Mouse (Mus musculus) kidney, adult 18-20 months (tissue): ENCODE measurements around the gene Raet1d.
A peak's percentile ranks its signal among the peaks of the same experiment; 100 is the strongest.
"Not testable (repeated sequence)": the region's sequence is repeated elsewhere in the genome, so short reads cannot be mapped to it uniquely, and the experiment has no call there.

Experiments
- DNase-seq: peaks from one replicate; pipeline ENCODE4 v3.0.0; 2021

Gene Raet1d

DNA sequence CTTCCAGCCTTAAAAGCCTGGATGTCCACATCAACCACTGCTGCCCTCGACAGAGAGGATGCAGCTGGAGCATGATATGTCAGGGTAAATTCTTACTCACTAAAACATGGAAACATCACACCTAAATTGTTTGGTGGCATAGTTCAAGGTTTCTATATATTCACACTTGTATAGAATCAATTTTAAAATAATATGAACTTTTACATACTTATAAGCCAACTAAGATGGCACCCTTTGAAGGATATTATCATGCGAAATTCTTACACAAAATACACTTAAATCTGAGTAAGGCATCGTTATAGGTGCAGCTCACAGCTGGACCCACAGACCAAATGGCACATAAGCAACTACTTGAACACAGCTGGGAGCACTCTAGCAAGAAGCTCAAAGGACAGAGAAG, at the start of gene Raet1d:
Gene Raet1d (plus strand): TSS at position 301 of the 400 bp plus-strand sequence.
- DNase-seq = not testable (repeated sequence)

DNA sequence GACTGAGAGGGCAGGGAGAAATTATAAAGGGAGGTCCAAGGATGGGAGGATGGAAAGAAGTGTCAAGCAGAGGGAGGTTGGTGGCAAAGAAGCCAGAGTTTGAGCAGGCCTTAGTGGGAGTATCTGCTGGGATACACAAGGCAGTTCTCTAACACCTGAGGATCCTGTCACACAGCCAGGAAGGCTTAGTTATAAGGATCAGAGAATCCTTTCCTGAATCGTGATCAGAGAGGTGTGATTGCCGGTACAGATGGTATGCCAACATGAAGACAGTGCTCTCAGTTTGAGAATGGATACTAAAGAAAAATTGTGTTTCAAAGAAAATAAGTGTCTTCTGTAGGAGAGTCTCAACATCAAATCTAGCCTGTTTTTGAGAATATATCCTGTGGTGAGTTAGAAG, 37.5 kb upstream of the Raet1d start:
- no peak for DNase-seq

DNA sequence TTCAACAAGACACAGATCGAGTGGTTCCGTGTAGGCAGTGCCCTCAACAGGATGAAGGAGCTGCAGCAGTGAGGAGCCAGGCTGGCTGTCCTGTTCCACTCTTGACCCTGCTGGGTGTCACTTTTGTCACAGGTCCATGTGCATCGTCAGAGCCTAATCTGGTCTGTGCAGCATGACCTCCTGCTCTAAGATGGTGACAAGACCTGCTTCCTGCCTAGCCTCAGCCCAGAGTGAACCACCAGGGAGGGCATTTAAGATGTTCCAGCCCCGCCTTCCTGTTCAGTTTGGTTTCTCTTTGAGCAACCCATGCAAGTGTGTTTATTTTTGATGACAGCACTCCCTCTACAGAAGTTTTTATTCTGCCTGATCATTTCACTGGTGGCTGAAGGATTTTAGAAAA, 14.6 kb upstream of the Raet1d start:
- not testable (repeated sequence) for DNase-seq

DNA sequence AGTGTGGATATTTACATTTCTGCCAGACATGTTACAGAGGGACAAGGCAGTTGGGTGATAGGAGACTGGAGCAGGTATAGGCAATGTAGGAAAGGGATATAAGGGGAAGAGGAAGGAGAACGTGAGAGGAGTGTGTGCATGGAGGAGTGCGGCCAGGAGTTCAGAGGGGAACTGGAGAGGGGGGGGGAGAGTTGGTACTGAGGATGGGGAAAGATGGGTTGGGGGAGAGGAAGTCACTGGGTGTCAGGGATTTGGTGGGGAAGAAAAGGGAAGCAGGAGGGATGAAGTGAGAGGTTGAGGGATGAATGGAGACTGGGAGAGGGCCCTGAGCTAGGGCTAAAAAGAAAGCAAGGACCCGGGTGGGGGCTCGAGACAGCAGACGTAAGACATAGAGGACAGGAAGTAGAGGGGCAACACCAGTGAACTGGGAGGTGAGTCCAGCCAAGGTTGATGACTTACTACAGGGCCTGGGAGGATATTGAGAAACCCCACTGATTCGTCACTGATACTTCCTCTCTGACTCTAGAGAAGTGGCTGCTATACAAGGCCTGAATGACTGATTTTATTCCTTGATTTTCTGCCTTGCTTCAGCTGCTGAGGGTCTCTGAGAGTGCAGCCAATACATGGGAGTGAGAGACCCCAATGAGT, 6.7 kb upstream of the Raet1d start:
- not testable (repeated sequence) for DNase-seq

DNA sequence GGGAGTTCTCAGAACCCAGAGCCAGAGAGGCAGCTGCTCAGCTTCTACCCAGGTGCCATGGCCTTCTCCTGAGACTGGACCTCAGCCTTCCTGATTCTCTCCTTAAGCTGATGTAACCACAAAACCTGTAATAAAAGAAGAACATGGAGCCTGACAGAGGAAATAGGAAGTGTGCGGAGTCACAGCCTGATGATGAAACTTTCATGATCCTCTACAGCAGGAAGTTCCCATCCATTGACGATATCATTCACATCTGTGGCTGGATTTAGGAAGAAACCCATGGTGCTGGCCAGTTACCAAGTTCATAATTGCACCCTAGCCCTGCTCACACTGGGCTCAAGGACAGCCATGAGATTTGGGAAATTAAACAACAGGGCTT, 6.2 kb upstream of the Raet1d start:
- DNase-seq = not testable (repeated sequence)

DNA sequence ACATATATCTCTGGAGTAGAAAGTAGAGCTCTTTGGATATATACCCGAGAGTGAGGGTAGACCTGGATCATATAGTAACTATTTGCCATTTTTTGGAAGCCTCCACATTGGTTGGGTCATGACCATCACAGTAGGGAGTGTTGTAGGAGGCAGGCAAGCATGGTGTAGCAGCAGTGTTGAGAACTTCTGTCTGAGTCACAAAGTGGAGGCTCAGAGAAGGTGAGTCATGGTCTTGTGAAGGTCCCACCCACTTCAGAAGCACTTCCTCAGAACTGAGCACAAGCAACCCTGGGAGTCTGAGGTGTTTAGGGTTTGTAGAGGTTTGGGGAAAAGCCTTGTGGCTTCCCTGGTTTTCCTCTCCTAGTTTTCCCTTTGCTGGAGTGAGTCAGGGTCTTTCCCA, 3.0 kb upstream of the Raet1d start:
- not testable (repeated sequence) for DNase-seq

DNA sequence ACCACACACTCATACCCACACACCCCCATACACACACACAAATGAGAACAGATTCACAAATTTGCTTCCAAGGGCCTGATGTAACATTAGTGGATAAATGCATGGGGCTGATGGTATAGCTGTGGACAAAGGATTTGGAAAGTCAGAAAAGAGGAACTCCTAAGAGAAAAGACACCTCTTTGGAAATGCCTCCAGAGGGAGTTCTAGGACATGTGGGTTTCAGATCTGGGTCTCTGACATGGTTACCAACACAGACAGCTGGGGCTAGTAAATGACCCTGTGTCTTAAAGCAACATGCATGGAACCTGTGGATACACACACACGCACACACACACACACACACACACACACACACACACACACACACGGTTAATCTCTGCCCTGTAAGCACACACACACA, 605 bp downstream of the Raet1d start:
- not testable (repeated sequence) for DNase-seq

DNA sequence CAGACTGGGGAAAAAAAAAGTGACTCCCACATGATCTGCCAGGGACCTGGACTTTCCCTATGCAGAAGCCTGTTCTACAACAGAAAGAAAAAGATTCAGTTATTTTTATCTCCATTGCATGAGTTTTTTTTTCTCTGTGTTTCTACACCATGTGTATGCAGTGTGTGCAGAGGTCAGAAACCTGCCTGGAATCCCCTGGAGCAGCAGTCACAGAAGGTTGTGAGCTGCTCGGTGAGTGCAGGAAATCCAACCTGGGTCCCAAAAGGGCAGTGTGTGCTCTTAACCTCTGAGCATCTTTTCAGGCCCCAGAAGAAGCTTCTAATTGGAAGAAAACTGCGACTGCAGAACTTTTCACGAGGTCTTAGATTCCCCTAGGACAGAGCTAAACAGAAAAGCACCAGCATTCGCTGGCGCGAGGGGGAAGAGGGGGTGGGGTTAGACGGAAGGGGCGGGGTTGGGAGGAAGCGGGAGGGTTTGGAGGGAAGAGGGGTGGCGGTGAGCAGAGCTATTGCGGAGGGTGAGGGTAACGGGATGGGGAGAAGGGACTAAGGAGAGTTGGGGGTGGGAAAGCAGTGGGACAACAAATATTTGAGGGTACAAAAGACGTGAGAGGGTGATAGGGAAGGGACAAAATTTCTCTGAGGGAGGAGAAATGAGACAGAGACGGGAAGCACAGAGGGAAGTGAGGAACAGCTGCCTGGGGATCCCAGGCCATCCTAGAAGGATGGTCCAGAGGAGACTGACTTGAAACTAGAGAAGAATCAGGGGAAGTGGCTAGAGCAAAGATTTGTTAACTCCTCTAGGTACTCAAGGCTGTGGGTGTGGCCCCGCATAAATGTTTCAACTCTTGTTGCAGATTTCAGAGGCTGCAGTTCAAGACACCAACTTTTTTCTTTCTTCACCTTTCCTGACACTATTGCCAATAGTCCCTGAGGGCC, 1.3 kb downstream of the Raet1d start:
- not testable (repeated sequence) for DNase-seq

DNA sequence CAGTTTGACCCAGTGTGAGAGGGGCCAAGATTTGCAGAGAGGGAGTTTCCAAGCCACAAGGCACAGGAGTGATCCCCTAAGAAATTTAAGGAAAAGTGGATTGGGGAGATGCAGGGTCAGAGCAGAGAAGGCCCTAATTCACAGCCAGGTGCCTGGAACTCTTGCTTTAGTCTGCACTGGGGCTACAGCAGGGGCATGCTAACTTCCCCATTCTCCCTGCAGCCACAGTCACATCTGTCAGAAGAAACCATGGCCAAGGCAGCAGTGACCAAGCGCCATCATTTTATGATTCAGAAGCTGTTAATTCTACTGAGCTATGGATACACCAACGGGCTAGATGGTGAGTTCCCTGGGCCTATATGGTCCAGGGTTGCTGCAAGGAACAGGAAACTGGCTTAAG, 2.1 kb downstream of the Raet1d start:
- not testable (repeated sequence) for DNase-seq

DNA sequence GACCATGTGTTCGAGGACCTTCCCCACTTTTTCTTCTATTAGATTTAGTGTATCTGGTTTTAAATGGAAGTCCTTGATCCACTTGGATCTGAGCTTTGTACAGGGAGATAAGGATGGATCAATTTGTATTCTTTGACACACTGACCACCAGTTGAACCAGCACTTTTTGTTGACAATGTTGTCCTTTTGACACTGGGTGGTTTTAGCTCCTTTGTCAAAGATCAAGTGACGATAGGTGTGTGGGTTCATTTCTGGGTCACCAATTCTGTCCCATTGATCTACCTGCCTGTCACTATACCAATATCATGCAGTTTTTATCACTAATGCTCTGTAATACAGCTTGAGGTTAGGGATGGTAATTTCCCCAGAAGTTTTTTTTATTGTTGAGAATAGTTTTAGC, 4.6 kb downstream of the Raet1d start:
- not testable (repeated sequence) for DNase-seq

DNA sequence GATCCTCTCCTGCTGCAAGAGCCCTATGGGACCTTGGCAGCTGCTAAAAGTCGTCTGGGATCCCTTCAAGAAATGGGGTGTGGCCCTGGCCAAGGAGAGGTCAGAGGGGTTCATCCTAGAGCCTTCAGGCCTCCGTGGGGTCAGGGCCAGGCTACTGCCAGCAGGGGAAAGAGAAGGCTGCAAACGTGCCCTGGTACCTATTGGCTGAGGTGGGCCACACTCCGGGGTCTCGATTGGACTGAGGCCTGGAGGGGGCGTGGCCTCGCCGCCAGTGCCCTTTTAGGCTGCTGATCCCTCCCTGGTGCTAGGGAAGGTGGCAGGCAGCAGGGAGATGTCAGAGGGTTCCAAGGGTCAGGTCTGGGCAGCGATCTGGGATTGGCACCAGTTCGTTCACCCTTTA, 20.9 kb downstream of the Raet1d start:
- not testable (repeated sequence) for DNase-seq

DNA sequence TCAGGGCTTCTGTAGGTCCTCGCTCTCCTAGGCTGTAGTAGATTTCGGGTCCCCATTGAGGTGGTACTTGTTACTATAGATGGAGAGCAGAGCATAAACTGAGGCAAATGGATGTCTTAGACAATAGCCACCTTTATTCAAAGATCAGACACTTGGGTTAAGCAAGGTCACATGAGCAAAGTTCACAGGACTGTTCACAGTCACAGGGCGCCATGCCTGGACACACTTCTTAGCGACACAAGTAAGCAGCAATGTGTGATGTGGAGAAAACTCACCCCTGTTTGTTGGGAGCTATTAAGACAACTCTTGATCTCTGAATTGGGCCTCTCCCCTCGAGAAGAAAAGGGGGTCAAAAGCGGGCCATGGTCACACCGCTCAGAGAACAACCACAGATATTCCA, 29.8 kb downstream of the Raet1d start:
- not testable (repeated sequence) for DNase-seq

DNA sequence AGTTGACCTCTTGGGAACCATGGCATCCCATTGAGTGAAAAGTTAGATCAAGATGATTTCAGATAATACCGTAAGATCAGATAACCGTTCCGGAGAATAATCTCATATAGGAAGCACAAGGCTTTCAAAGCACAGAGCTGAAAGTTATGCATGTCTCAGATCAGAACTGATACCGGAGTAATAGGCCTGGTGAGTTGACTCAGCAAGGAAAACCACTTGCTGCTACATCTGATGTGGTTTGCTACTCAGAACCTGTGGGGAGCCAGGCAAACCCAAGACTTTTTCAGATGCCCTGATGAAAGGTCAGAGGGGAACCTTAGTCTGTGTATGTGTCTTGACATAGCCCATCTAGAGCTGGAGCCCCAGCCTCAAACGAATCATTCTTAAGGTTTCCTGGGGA, 31.3 kb downstream of the Raet1d start:
- DNase-seq = not testable (repeated sequence)

DNA sequence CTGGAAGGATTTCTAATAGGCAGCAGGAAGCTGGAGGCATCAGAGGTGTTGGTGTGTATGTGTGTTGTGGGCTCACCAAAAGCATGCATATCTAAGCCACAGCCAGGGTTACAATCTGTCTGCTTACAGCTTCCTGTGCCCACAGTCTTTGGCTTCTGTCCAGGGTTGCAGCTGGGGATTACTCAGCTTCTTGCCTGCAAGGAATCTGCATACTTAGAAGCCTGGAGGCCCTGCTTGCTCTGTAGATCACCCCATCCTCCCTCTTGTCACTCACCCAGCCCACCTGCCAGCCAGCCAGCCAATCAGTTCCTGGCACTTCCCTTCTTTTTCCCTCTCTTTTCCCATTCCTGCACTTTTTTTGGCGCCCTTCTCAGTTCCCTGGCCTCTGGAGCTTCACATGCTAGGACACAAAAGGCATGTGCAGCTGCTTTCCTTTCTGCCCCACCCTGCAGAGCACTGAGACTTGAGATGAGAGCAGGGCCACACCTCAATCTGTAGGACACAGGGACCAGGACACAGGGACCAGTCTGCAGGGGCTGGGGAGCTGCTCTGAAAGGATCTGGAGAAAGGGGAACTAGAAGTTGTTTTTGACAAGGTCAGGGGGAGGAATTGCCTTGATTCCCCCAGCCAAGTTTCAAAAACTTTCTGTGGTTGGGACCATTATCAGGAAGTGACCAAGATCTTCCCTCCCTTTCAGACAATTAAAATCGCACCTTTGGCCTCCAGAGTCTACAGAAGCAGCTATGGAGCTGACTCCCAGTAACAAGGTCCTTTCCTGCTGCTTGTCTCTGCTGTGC, 32.9 kb downstream of the Raet1d start:
- not testable (repeated sequence) for DNase-seq

DNA sequence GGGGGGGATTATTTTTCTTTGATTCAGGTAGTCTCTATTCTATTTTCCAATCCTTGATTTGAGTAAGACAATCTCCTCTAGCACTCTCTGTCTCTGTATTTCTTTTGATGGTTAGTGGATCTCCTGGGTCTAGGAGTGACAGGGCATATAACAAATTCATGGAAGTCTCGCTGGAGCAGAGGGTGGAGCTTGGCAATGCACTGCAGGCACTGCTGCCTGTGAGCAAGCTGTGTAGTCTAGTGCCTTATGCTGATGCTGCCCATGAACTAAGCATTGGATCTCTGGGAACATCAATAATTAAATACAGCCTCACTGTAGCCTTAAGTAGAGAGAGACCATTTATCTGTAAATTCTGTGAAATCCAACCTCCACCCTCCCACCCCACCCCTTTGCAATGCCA, 36.3 kb downstream of the Raet1d start:
- not testable (repeated sequence) for DNase-seq

DNA sequence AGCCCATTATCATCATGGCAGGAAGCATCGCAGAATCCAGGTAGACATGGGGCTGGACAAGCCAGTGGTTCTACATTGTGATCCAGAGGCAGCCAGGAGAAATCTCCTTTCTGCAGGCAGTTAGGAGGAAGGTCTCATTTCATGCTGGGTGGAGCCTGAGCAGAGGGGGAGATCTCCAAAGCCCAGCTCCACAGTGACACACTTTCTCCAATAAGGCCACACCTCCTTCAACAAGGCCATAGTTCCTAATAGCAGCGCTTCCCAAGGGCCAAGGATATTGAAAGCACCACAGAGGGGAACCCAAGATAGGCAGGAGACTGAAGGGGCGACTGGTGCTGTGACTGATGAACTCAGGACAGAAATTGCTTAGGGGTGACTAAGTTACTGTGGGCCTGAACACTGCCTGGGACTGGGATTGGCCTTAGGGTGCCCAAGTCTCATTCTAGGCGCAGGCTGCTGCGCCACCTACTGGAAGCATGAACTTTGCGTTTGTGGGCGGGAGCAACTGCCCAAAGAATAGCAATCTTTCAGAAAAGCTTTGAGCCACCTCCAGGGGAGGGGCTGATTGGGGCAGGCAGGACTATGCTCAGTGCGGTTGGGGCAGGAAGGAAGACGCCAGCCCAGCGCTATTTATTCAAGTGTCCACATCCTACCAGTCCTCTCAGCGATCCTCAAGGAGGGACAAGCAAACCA, 42.0 kb downstream of the Raet1d start:
- peak; percentile 30 for DNase-seq

DNA sequence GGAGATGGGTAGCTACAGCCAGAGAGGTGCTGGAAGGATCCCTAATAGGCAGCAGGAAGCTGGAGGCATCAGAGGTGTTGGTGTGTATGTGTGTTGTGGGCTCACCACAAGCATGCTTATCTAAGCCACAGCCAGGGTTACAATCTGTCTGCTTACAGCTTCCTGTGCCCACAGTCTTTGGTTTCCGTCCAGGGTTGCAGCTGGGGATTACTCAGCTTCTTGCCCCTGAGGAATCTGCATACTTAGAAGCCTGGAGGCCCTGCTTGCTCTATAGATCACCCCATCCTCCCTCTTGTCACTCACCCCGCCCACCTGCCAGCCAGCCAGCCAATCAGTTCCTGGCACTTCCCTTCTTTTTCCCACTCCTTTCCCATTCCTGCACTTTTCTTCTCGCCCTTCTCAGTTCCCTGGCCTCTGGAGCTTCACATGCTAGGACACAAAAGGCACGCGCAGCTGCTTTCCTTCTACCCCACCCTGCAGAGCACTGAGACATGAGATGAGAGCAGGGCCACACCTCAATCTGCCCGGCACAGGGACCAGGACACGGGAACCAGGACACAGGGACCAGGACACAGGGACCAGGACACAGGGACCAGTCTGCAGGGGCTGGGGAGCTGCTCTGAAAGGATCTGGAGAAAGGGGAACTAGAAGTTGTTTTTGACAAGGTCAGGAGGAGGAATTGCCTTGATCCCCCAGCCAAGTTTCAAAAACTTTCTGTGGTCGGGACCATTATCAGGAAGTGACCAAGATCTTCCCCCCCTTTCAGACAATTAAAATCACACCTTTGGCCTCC, 53.5 kb downstream of the Raet1d start:
- not testable (repeated sequence) for DNase-seq
